Mouse (Mus musculus) ES-Bruce4 (cell line): ENCODE measurements around the gene Cdh26. TPM values are rescaled to one million over a fixed set of nuclear protein-coding genes. Genes with fewer than 3 reads are reported as not detected.

Source experiments
- H3K27ac ChIP-seq: 2 replicates; pipeline ENCODE4 v1.5.1; 2012; ENCODE audit warnings: low read length, inconsistent platforms; ENCODE audit not compliant: insufficient read depth
- H3K27me3 ChIP-seq: 2 replicates; pipeline ENCODE4 v1.6.1; 2012; ENCODE audit warnings: mild to moderate bottlenecking, low read length, inconsistent platforms; ENCODE audit not compliant: control insufficient read depth, poor library complexity, insufficient read depth, severe bottlenecking
- H3K36me3 ChIP-seq: 2 replicates; pipeline ENCODE4 v1.6.1; 2012; ENCODE audit warnings: inconsistent platforms, mild to moderate bottlenecking, low read length, moderate library complexity; ENCODE audit not compliant: control insufficient read depth, poor library complexity, insufficient read depth, severe bottlenecking
- H3K4me1 ChIP-seq: one replicate; pipeline ENCODE4 v1.8.1; 2011; ENCODE audit warnings: low read length; ENCODE audit not compliant: control insufficient read depth, insufficient read depth
- H3K4me3 ChIP-seq: 2 replicates; pipeline ENCODE4 v1.5.1; 2011; ENCODE audit warnings: low read depth, mild to moderate bottlenecking, low read length
- H3K9ac ChIP-seq: 2 replicates; pipeline ENCODE4 v1.6.1; 2012; ENCODE audit warnings: low read depth, mild to moderate bottlenecking, inconsistent platforms; ENCODE audit not compliant: poor library complexity, severe bottlenecking
- H3K9me3 ChIP-seq: replicated peaks from 2 replicates; pipeline ENCODE4 v1.6.1; 2012; ENCODE audit warnings: mild to moderate bottlenecking, low read length, inconsistent platforms; ENCODE audit not compliant: control insufficient read depth, poor library complexity, insufficient read depth, severe bottlenecking
- CTCF ChIP-seq: IDR thresholded peaks from one replicate; pipeline ENCODE4 v1.8.1; 2011; ENCODE audit warnings: low read depth, low read length
- EP300 ChIP-seq: IDR thresholded peaks from 2 replicates; pipeline ENCODE4 v1.6.1; 2011; ENCODE audit warnings: low read depth, low read length; ENCODE audit not compliant: insufficient read depth
- POLR2A ChIP-seq: IDR thresholded peaks from one replicate; pipeline ENCODE4 v1.8.1; 2011; ENCODE audit warnings: low read length; ENCODE audit not compliant: insufficient read depth
- polyA plus RNA-seq: library from polyadenylated mRNA; stranded (reverse); fragments of >200 nt; gene quantifications from 2 replicates; pipeline ENCODE4 v1.2.4, GENCODE M21; 2011; ENCODE audit warnings: low read depth; ENCODE audit not compliant: missing spikeins, insufficient read depth, insufficient read length

Gene Cdh26
- polyA plus RNA-seq, 1 experiment: not detected

- no peak overlapping the region for H3K27ac ChIP-seq
- H3K4me3 ChIP-seq: no peak overlapping the region
- no peaks in the 10 kb centered on the region for H3K9me3 ChIP-seq
- H3K36me3 ChIP-seq: no peaks in the 10 kb centered on the region
- H3K9ac ChIP-seq: no peak overlapping the region
- peaks cover under 1% of the 10 kb centered on the region for H3K4me1 ChIP-seq
- TF ChIP-seq CTCF (no peak), POLR2A (no peak), EP300 (no peak)
- no peaks in the 10 kb centered on the region for H3K27me3 ChIP-seq
Observed at GRCm38 (mm10) chr2:178488276-178488675, 57.9 kb downstream of the Cdh26 start.

- TF ChIP-seq EP300: no peak
- TF ChIP-seq POLR2A: no peak
- TF ChIP-seq CTCF: no peak
- no peak overlapping the region for H3K9ac ChIP-seq
- H3K27ac ChIP-seq: no peak overlapping the region
Observed at GRCm38 (mm10) chr2:178490245-178490920, 60.1 kb downstream of the Cdh26 start.

DNA sequence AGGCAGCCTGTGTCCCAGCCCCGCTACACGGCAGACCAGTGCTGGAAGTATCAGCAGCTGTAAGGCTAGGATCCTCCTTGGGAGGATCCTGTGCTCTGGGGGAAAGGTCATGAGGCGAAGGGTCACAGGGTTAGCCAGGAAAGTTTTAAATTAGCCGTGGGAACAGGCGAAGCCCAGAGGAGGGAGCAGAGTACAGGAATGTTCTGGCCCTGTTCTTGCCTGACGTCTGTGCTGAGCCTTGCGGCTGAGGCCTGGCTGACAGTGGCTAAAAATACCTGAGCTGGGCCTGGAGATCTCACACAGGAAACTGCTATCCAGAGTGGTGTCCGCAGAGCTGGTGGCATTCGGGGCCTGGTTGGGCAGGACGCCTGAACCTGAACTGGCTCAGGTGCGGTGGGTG, 63.7 kb downstream of the Cdh26 start:
- no peaks in the 10 kb centered on the region for H3K4me1 ChIP-seq
- no peaks in the 10 kb centered on the region for H3K27me3 ChIP-seq
- H3K36me3 ChIP-seq: no peaks in the 10 kb centered on the region
- H3K9ac ChIP-seq: no peak overlapping the region
- TF ChIP-seq CTCF: no peak
- no peak for TF ChIP-seq EP300
- H3K4me3 ChIP-seq: no peak overlapping the region
- no peak overlapping the region for H3K27ac ChIP-seq
- no peaks in the 10 kb centered on the region for H3K9me3 ChIP-seq

More at GRCm38 (mm10) chr2:178490245-178490920, 60.1 kb downstream of the Cdh26 start:
- Histone ChIP-seq H3K36me3 (no peaks in the 10 kb centered on the region), H3K4me3 (no peak overlapping the region), H3K27me3 (no peaks in the 10 kb centered on the region), H3K4me1 (no peaks in the 10 kb centered on the region), H3K9me3 (no peaks in the 10 kb centered on the region)

GRCm38 (mm10) chr2:178495816-178496215, 65.5 kb downstream of the Cdh26 start:
- Histone ChIP-seq H3K27ac (no peak overlapping the region), H3K4me1 (no peaks in the 10 kb centered on the region), H3K9me3 (peaks cover 2% of the 10 kb centered on the region; the same call in 1 of the 2 replicates), H3K9ac (no peak overlapping the region), H3K27me3 (no peaks in the 10 kb centered on the region), H3K36me3 (no peaks in the 10 kb centered on the region), H3K4me3 (no peak overlapping the region)
- TF ChIP-seq EP300 (no peak), CTCF (no peak), POLR2A (no peak)

GRCm38 (mm10) chr2:178497900-178498299, 67.6 kb downstream of the Cdh26 start:
- Histone ChIP-seq H3K27ac (no peak overlapping the region), H3K4me1 (no peaks in the 10 kb centered on the region), H3K9me3 (peaks cover 2% of the 10 kb centered on the region; the same call in 1 of the 2 replicates), H3K27me3 (no peaks in the 10 kb centered on the region), H3K9ac (no peak overlapping the region), H3K36me3 (no peaks in the 10 kb centered on the region), H3K4me3 (no peak overlapping the region)
- no peak for TF ChIP-seq CTCF
- TF ChIP-seq POLR2A: no peak
- no peak for TF ChIP-seq EP300

GRCm38 (mm10) chr2:178498409-178498808, 68.1 kb downstream of the Cdh26 start:
- Histone ChIP-seq H3K27ac (no peak overlapping the region), H3K27me3 (no peaks in the 10 kb centered on the region), H3K4me3 (no peak overlapping the region), H3K9me3 (peaks cover 2% of the 10 kb centered on the region; the same call in 1 of the 2 replicates), H3K4me1 (no peaks in the 10 kb centered on the region), H3K36me3 (no peaks in the 10 kb centered on the region), H3K9ac (no peak overlapping the region)
- TF ChIP-seq POLR2A (no peak), EP300 (no peak)
